Mouse (Mus musculus) left cerebral cortex, adult 18-20 months (tissue): ENCODE results near the gene Defb45. TPM values are rescaled to one million over a fixed set of nuclear protein-coding genes. Genes with fewer than 3 reads are reported as not detected.

Experiments
- DNase-seq, 2 experiments: peaks; one replicate each; pipeline ENCODE4 v3.0.0; 2021 to 2022; ENCODE audit warnings: low spot score in 2 of 2, mixed read lengths in 1 of 2
- long read RNA-seq, 2 experiments: library from polyadenylated mRNA; stranded (forward); transcript quantifications; one replicate each; pipeline ENCODE4 v2.0.0; 2021
- total RNA-seq, 2 experiments: library from RNA; stranded (reverse); gene quantifications; 2 replicates each; pipeline ENCODE4 v1.2.3; 2021

The Defb45 gene
- total RNA-seq, result not detected
- long read RNA-seq, experiment 1, result 0 reads
- long read RNA-seq, experiment 2, result 0 reads

DNA sequence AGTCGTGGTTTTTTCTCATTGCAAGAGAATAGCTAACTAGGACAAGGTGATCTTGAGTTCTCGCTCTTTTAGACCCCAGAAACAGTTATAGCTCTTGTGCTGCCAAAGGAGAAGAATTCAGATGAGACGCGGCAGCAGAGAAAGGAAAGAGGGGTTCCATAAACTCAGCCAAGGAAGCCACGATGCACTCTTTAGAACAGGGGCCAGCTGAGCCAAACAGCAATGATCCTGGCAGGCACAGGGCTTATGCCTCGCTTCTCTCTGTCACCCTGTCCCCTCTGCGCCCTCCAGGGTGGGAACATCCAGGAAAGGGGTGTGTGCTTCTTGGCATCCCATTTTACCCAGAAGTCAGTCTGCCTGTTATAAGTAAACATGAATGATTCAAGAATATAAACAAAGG, at the start of gene Defb45:
TSS of gene Defb45 (minus strand) at position 101 of the 400 bp plus-strand sequence.
- DNase-seq, result no peak

DNA sequence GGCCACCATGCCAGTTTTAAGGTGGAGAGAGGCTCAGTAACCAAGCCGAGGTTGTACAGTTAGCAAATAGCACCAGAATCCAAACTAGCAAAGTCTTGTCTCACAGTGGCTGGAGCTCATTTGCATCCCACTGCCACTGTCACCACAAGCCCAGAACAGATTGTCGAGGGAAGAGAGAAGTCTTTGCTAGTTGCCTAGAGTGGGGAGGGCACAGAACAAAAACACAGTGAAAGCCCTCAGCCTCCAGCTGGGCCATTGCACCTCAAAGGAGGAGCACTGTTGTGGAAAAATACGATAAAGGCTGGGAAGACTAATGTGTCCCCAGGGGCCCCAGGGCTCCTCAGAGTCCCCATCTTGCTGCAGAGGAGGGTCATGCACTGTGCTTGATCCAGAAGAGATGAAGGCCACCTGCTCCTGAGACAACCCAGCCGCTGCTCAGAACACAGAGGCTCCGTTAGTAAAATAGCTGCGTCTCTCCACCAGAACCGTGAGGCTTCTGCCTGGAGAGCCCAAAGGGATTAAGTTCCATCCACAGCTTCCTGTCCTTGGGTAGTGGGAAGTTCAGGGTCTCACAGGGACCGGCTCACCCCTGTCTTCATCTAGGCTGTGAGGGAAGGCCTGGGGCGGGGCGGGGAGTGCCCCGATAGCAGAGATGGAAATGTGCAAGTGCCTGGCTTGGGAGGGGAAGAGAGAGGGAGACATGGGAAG, 40.4 kb upstream of the Defb45 start:
- no peak for DNase-seq

DNA sequence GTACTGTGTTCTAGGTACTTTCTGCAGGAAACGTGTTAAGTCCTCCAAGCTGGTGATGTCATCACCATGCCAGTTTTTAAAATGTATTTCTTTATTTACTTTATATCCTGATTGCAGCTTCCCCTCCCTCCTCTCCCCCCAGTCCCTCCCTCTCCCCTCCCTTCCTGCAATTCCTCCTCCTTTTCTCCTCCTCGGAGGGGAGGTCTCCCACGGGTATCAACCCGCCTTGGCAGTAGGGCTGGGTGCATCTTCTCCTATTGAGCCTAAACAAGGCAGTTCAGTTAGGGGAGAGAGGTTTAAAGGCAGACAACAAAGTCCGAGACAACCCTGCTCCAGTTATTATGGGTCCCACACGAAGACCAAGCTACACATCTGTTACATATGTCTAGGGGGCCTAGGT, 39.7 kb upstream of the Defb45 start:
- no peak for DNase-seq

- DNase-seq, result no peak
Observed at GRCm38 (mm10) chr2:152637381-152637780, 38.2 kb upstream of the Defb45 start.

DNA sequence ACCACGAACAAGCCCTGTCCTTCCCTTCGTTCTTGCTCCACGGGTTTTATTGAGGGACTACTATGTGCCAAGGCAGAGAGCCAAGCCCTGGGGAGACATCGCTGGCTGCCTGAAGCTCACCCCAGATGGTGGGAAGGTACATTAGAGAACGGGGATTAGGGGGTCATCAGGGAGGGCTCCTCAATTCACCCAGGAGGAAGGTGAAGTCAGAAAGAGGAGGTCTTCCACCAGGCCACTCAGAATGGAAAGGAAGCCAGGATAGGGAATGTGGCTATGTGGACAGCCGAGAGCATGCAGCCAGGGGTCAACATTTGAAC, 37.8 kb upstream of the Defb45 start:
- no peak for DNase-seq

DNA sequence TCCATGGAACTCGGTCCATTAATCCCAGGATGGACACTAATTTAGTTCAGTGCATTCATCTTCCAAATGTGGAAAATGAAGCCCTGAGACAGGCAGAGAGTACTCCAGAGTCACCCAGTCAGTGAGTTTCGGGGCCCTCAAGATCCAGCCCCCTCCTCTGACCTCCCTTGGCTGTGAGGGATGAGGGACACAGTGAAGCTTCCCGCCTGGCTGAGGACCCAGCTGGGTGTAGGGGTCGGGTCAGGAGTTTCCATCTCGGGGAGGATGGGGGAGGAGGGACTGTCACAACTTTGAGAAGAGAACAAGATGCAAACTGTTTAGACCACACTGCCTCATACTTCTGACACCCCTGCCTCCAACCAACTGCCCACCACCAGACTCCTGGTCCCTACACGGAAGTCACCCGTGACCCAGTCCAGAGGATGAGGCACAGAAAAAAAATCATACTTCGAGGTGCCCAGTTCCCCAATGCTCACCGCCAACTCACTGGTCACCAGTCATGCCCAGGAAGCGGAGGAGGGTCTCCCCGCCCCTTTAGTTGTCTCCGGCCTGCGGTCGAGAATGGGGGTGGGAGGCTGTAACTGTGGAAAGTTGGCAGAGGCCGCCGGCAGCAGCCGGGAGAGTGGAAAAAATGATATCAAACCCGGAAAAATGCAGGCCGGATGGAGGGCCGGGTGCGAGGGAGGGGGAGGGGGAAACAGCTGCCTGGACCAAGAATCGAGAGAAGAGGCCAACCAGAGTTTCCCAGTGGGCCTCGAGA, 37.2 kb upstream of the Defb45 start:
- DNase-seq, result no peak

DNA sequence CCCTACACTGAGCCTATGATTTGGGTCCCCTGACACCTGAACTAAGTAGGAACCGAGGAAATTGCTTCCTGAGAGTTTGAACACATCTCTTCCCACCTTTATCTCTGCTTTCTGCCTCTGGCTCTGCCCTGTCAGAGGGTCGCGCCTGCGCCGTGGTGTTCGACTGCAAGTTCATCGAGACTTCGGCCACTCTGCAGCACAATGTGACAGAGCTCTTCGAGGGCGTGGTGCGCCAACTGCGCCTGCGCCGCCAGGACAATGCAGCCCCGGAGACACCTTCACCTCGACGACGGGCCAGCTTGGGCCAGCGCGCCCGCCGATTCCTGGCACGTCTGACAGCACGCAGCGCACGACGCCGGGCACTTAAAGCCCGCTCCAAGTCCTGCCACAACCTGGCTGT, 35.1 kb upstream of the Defb45 start:
- DNase-seq, result no peak

GRCm38 (mm10) chr2:152633334-152633733, 34.1 kb upstream of the Defb45 start:
- no peak for DNase-seq

DNA sequence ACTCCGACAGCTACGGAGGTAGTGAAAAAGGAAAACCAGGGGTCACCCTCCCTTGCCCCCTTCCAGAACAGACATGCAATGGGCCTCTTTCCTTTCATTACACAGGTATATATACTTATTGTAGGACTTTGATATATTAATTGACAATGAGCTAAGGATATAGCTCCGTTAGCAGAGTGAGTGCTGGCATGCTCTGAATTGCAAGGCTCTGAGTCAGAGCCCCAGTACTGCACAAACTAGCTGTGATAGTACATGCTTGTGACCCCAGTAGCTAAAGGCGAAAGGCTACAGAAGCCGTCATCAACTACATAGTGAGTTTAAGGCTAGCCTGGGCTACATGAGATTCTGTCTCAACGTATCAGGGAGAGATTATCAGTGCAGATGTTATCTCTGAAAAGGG, 30.7 kb upstream of the Defb45 start:
- no peak for DNase-seq

DNA sequence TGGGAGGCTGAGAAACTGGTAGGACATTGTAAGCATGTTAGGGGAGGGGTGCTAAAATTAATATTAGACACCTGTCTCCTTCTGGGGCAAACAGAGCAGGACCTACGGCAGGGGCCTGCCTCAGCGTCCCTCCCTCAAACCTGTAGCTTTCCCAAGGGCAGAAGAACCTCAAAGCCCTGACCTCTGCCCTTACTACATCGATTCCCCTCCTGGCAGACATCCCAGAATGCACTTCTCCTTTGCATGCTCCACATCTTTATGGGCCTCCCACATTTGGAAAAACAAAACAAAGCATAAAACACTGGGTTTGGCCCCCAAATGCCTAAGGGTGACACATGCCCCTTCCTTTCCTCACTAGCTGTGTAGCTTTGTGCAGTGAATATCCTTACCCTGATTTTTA, 30.0 kb upstream of the Defb45 start:
- DNase-seq, result no peak

- DNase-seq, result no peak
Observed at GRCm38 (mm10) chr2:152628066-152628465, 28.9 kb upstream of the Defb45 start.

- DNase-seq, result no peak
Observed at GRCm38 (mm10) chr2:152626774-152627591, 27.8 kb upstream of the Defb45 start, which contains the start of gene Rem1. TSS of gene Rem1 (plus strand) at chr2:152626951.

GRCm38 (mm10) chr2:152625256-152625655, 26.1 kb upstream of the Defb45 start:
- no peak for DNase-seq

- DNase-seq, result no peak
Observed at GRCm38 (mm10) chr2:152624566-152624965, 25.4 kb upstream of the Defb45 start.

DNA sequence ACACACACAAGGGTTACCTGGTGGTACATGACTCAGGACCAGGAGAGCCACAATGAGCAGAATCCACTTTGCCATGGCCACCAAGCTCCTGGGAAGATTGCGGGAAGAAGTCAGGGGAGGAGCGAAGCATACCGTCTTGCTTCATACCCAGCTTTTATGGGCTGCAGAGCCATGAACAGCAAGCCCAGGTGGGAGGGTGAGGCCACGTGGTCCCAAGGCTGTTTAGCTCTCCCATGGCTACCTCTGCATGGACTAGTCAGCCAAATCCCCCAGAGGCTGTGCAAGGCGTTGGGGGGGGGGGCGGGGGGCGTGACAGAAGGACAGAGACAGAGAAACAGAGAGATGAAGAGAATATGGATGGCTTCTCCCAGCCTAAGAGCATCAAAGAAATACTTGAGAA, 23.8 kb upstream of the Defb45 start, which contains the start of gene Defb25:
TSS of gene Defb25 (minus strand) at position 101 of the 400 bp plus-strand sequence.
- no peak for DNase-seq

DNA sequence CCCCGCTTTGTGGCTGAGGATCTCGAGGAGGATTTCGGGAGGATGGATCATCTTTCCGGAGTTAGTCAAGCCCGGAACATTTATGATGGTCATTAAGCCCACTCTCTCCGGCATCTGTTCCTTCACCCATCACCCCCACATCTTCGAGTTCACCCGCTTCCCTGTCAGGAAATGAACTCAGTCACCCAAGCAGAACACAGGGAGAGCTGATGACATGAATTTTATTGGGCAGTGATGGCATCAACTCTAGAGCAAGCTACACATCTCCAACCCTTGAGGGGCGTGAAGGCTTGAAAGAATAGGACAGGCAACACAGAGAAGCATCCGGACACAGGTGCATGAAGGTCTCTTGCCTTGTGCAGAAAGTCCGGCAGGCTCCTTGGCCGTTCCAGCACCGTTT, 23.0 kb upstream of the Defb45 start:
- no peak for DNase-seq

DNA sequence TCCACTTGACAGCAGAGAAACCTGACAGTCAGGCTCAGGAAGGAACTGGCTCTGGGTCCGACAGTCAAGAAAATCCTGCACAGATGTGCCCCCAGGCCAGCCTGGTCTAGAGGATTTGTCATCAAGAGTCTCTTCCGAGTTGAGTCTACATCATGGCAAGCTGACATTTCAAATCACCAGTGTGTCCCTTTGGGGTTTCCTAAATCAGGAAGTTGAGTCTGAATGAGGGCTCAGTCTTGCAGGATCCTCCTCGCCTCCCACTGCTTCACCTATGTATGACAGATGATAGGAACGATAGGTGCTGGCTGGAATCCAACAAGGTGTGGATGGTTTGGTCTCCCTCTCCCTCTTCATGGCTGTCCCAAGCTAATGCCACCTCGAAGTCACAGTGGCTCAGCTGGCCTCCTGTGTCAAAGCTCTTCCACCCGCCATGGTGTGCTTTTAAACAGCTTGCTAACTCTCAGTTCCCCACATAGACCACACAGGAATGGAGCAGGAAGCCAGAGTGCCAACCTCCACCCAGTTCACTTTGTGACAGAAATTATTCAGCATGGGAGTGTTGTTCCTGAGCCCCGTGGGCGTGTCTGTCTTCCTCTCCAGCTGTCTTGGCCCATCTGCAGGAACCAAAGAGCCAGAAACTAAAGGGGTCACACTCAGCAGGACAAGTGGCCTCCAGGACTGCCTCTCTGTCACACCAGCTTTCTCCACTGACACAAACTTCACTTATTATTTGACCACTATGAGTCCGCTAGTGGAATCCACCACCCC, 21.4 kb upstream of the Defb45 start:
- peak; percentile 17 to 43 for DNase-seq

DNA sequence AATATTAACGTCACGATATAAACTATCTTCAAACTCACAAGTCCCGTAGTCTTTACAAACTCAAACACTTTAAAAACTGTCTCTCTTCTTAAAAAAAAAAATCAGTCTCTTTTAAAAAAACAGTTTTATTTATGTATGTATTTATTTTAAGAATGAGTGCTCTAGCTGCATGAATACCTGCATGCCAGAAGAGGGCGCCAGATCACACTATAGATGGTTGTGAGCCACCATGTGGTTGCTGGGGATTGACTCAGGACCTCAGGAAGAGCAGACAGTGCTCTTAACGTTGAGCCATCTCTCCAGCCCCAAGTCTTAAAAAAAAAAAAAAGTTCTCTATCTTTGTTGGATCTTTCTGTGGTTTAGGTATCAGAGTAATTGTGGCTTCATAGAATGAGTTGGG, 18.2 kb upstream of the Defb45 start:
- DNase-seq, result no peak

- DNase-seq, result no peak
Observed at GRCm38 (mm10) chr2:152616470-152616869, 17.3 kb upstream of the Defb45 start.

GRCm38 (mm10) chr2:152615563-152615962, 16.4 kb upstream of the Defb45 start:
- peak; percentile 47 to 60 for DNase-seq

DNA sequence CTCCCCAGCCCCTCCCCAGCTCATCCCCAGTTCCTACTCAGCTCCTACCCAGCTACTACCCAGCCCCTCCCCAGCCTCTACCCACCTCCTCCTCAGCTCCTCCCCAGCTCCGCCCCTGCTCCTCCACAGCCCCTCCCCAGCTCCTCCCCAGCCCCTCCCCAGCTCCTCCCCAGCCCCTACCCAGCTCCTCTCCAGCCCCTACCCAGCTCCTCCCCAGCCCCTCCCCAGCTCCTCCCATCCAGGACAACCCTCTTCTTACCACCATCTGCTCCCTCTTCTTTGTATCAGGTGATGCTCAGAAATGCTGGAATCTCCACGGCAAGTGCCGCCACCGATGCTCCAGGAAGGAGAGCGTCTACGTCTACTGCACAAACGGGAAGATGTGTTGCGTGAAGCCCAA, 13.0 kb upstream of the Defb45 start:
- no peak for DNase-seq
